Mouse (Mus musculus) G1E-ER4 (cell line): ENCODE results near the gene Ylpm1. TPM values are rescaled to one million over a fixed set of nuclear protein-coding genes. Genes with fewer than 3 reads are reported as not detected.

Experiments used
- GATA1 ChIP-seq: IDR thresholded peaks from one replicate; pipeline ENCODE4 v1.8.0; 2012; ENCODE audit warnings: low read length, inconsistent platforms
- polyA plus RNA-seq: library from polyadenylated mRNA; stranded (reverse); fragments of >175 nt; gene quantifications from 2 replicates; pipeline ENCODE4 v1.2.3, GENCODE M21; 2012

Gene Ylpm1
- polyA plus RNA-seq, 1 experiment, result 50.8 TPM

DNA sequence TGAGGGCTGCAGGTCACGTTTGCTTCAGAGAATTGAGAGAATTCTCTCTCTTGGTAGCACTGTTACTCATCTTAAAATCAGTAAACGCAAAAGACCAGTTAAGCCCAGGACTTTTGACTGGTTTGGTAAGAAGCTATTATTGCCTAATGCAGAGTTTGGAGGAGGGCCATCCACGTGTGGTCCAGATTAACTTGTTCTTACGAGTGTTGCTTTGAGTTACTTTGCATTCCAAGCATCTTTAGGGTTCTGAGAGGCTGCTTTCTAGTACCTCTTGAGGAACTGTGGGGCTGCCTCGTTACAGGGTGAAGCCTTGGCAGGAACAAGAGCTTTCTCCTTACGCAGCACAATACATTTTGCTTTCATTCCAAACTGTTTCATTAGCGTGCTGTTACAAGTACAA, 119.6 kb downstream of the Ylpm1 start:
- TF ChIP-seq GATA1, result no peak

Other genes starting within 250 kb of the Ylpm1 start
- 40.5 and 100 TPM in 2 replicates for gene Npc2, start 223.2 kb upstream of the Ylpm1 start, polyA plus RNA-seq
- gene Isca2, start 223.1 kb upstream of the Ylpm1 start, polyA plus RNA-seq, result 28.7 and 42.9 TPM in 2 replicates
- gene Ltbp2, start 119.8 kb upstream of the Ylpm1 start, polyA plus RNA-seq, result 0.04 and 0.21 TPM in 2 replicates
- 15.5 and 15.8 TPM in 2 replicates for gene Fcf1, start 25.4 kb upstream of the Ylpm1 start, polyA plus RNA-seq
- 7.5 and 7.9 TPM in 2 replicates for gene Arel1, start 25.4 kb upstream of the Ylpm1 start, polyA plus RNA-seq
- 5.3 and 5.6 TPM in 2 replicates for gene Prox2, start 114.4 kb downstream of the Ylpm1 start, polyA plus RNA-seq
- 737 and 900 TPM in 2 replicates for gene Dlst, start 114.5 kb downstream of the Ylpm1 start, polyA plus RNA-seq
- not detected in 2 replicates for gene Rps6kl1, start 154.9 kb downstream of the Ylpm1 start, polyA plus RNA-seq
- not detected in 2 replicates for gene Pgf, start 181.5 kb downstream of the Ylpm1 start, polyA plus RNA-seq
- 251 and 455 TPM in 2 replicates for gene Eif2b2, start 223.2 kb downstream of the Ylpm1 start, polyA plus RNA-seq